Mouse (Mus musculus) heart, postnatal 0 days (tissue): Measurements from ENCODE around the gene Plpp1. TPM values are rescaled to one million over a fixed set of nuclear protein-coding genes. Genes with fewer than 3 reads are reported as not detected.

Source experiments
- ATAC-seq: fragments of 200-750 bp; cut with Nextera tagmentation; 2 replicates; pipeline ENCODE4 v1.8.0; 2017; ENCODE audit warnings: low read depth, moderate number of reproducible peaks, moderate library complexity; ENCODE audit not compliant: insufficient read depth
- DNase-seq: peaks from one replicate; pipeline ENCODE4 v3.0.0-alpha.2; 2016; ENCODE audit warnings: low spot score
- H3K27ac ChIP-seq: fragments of 300-500 bp; sonication (generic); 2 replicates; pipeline ENCODE4 v1.5.1; 2014; ENCODE audit warnings: low read depth, mild to moderate bottlenecking
- H3K27me3 ChIP-seq: fragments of 300-500 bp; sonication (generic); 2 replicates; pipeline ENCODE4 v1.6.1; 2014; ENCODE audit warnings: low read length, mixed read lengths; ENCODE audit not compliant: control insufficient read depth, insufficient read depth
- H3K36me3 ChIP-seq: fragments of 300-500 bp; sonication (generic); replicated peaks from 2 replicates; pipeline ENCODE4 v1.6.1; 2014; ENCODE audit warnings: low read length, mixed read lengths; ENCODE audit not compliant: control insufficient read depth, insufficient read depth
- H3K4me1 ChIP-seq: fragments of 300-500 bp; sonication (generic); 2 replicates; pipeline ENCODE4 v1.6.1; 2014; ENCODE audit warnings: antibody characterized with exemption; ENCODE audit not compliant: control insufficient read depth, insufficient read depth
- H3K4me2 ChIP-seq: fragments of 300-500 bp; sonication (generic); 2 replicates; pipeline ENCODE4 v1.6.1; 2014; ENCODE audit warnings: low read depth, mild to moderate bottlenecking, low read length, moderate library complexity
- H3K4me3 ChIP-seq: fragments of 300-500 bp; sonication (generic); 2 replicates; pipeline ENCODE4 v1.5.1; 2014; ENCODE audit warnings: low read depth, low read length
- H3K9ac ChIP-seq: fragments of 300-500 bp; sonication (generic); replicated peaks from 2 replicates; pipeline ENCODE4 v1.6.1; 2014; ENCODE audit warnings: low read depth, low read length, mixed read lengths
- H3K9me3 ChIP-seq: fragments of 300-500 bp; sonication (generic); replicated peaks from 2 replicates; pipeline ENCODE4 v1.6.1; 2016; ENCODE audit warnings: low read length; ENCODE audit not compliant: control insufficient read depth
- CTCF ChIP-seq: IDR thresholded peaks from 2 replicates; pipeline ENCODE4 v1.5.1; 2016; ENCODE audit warnings: antibody characterized with exemption, control low read depth, low read depth
- EP300 ChIP-seq: IDR thresholded peaks from 2 replicates; pipeline ENCODE4 v1.6.1; 2016; ENCODE audit warnings: antibody characterized with exemption, low read depth
- WGBS: fragments of 180-500 bp; shearing (Covaris S2); extraction: QIAGEN DNeasy Blood & Tissue Kit; methylation state at CpG from one replicate; pipeline ENCODE4 v1.1.7; 2014; 5-methylcytosine and 5-hydroxymethylcytosine counted together
- polyA plus RNA-seq: library from polyadenylated mRNA; unstranded; fragments of >200 nt; fragmentation: Nextera tagmentation; extraction: Ambion mirVana; gene quantifications from 2 replicates; pipeline ENCODE4 v1.2.1, GENCODE M21; 2015
- total RNA-seq: library from RNA; depleted of rRNA; stranded (reverse); fragments of >200 nt; gene quantifications from 2 replicates; pipeline ENCODE4 v1.2.3, GENCODE M21; 2014; ENCODE audit warnings: low replicate concordance

Plpp1 gene
- total and polyA plus RNA-seq, 2 experiments from 2014 or later, result 101 to 129 TPM

DNA sequence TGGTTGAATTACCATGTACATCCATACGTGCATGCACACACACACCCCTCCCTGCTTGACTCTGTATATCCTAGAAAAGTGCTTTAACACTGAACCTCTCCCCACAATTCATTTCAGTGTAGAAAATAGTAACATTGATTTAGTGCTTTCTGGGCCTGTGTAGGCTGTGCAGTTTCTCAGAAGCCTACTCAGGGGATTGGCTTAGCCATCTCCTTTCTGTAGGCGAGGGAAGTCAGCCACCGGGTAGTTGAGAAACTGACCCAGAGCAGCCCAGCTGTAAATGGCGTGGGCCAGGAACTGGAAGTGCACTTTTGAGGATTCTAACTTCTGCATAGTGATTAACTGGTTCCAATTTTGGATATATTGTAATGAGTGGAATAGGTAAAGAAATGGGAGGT is 9.7 kb downstream of the Plpp1 start:
- WGBS, result 70% methylated on average over 4 of the region's 4 CpGs
- Histone ChIP-seq H3K9me3 (no peaks in the 10 kb centered on the region), H3K4me1 (peaks cover 18% of the 10 kb centered on the region), H3K4me3 (no peak overlapping the region), H3K27ac (0 out of 2 replicates have a peak overlapping the region, but pooled peaks have one; percentile 51), H3K36me3 (peaks cover 27% of the 10 kb centered on the region), H3K27me3 (no peaks in the 10 kb centered on the region), H3K9ac (no peak overlapping the region), H3K4me2 (no peak overlapping the region)
- ATAC-seq (no peak), DNase-seq (no peak)
- TF ChIP-seq EP300 (no peak), CTCF (no peak)

DNA sequence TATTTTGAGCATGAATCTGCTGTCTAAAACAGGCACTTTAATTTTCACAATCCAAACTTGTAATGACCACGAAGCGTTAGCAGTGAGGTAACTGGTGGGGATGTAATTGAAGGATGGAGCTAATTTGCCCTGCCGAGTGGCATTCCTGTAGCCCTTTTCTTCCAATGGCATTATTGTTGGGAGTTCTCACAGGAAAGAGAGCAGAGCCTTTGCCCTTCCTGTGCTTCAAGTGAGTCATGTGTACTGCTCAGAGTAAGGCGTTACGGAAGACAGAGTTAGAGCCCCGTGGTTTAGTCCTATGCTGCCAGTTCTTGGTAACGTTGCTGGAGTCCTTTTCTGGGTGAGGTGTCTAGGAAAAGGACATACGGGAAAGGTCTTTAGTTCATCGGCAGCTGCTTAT is 10.2 kb downstream of the Plpp1 start:
- no peaks in the 10 kb centered on the region for H3K9me3 ChIP-seq
- peak; percentile 29 for DNase-seq
- peaks cover 18% of the 10 kb centered on the region for H3K4me1 ChIP-seq
- no peak overlapping the region; the same call in 1 of the 2 replicates for H3K4me2 ChIP-seq
- TF ChIP-seq CTCF (no peak), EP300 (no peak)
- H3K27me3 ChIP-seq, result no peaks in the 10 kb centered on the region
- no peak overlapping the region for H3K4me3 ChIP-seq
- ATAC-seq, result peak; percentile 62; the same call in 1 of the 2 replicates
- 44% methylated on average over 9 of the region's 9 CpGs for WGBS
- peaks cover 22% of the 10 kb centered on the region for H3K36me3 ChIP-seq
- no peak overlapping the region for H3K9ac ChIP-seq
- 0 out of 2 replicates have a peak overlapping the region, but pooled peaks have one; percentile 51 for H3K27ac ChIP-seq

DNA sequence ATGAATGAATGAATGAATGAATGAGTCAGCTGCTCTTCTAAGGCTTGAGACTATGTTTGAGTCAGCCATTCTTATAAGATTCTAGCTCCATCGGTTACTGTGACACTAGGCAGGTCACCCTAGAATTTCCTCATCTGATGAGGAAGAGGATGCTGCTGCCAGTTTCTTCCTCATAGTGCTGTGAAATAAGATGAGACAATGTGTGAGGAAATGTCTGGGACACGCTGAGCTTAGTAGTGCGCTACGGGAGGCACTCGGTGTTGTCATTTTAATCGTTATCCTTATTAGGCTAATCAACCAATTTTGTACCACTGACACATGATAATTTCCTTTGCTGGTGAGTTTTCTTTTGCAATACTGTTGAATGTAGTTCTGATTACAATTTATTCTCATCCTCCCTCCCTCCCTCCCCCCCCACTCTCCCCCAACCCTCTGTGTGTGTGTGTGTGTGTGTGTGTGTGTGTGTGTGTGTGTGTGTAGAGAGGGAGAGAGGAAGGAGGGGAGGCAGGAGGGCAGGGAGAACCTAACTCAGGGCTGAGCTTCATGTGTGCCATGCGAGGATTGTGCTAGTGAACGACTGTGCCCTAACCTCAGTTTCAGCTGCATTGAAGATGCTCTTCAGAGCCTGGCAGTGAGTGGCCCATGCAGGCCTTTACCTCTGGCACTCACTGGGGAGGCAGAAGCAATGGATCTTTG is 11.3 kb downstream of the Plpp1 start:
- 75% methylated on average over 8 of the region's 8 CpGs for WGBS
- H3K4me2 ChIP-seq, result no peak overlapping the region

DNA sequence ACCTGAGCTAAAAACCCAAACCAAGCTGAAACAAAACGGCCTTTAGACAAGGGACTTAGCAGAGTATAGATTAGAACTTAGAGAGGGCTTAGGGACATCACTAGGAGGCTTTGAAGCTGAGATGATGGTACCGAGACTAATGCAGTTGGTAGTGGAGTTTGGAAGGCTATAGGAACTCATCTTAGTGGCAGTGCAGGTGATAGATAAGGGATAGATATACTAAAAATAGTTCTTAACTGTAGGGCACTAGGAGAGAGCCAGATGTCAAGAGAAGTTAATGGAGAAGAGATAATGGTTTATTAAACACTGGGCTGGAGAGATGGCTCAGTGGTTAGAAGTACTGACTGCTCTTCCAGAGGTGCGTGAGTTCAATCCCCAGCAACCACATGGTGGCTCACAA is 15.4 kb downstream of the Plpp1 start:
- no peak for ATAC-seq
- 75% methylated on average over 3 of the region's 3 CpGs for WGBS

More for the DNA sequence above, 11.3 kb downstream of the Plpp1 start:
- DNase-seq (no peak), ATAC-seq (no peak)
- H3K9ac ChIP-seq, result no peak overlapping the region
- peaks cover 11% of the 10 kb centered on the region for H3K36me3 ChIP-seq
- no peak overlapping the region for H3K4me3 ChIP-seq
- H3K27me3 ChIP-seq, result no peaks in the 10 kb centered on the region
- no peaks in the 10 kb centered on the region for H3K9me3 ChIP-seq
- TF ChIP-seq CTCF (no peak), EP300 (no peak)
- no peak overlapping the region for H3K27ac ChIP-seq
- peaks cover 18% of the 10 kb centered on the region for H3K4me1 ChIP-seq

DNA sequence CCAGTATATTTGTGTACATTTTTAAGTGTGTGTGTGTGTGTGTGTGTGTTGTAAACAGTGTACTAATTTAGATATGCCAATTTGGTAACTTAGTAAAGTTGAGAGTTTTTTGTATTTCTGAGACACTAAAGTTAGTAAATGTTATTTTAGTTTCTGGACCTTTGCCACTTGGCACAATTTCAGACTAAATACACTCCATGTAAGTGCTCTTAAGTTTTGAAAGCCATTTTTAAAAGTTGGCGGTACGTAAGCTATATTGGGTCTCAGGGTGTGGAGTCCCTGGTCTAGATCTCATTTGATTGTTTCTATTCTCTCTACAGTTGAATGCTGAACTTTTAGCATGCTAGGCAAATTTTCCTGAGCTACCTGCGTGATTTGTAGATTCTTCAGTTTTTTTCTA is 17.5 kb downstream of the Plpp1 start:
- TF ChIP-seq CTCF (no peak), EP300 (no peak)
- Histone ChIP-seq H3K36me3 (no peaks in the 10 kb centered on the region), H3K27ac (no peak overlapping the region), H3K4me3 (no peak overlapping the region), H3K4me2 (no peak overlapping the region), H3K27me3 (no peaks in the 10 kb centered on the region), H3K4me1 (peaks cover 15% of the 10 kb centered on the region; the same call in 1 of the 2 replicates), H3K9me3 (no peaks in the 10 kb centered on the region), H3K9ac (no peak overlapping the region)
- ATAC-seq (no peak), DNase-seq (no peak)
- 45% methylated on average over 3 of the region's 3 CpGs for WGBS

More for the DNA sequence above, 15.4 kb downstream of the Plpp1 start:
- Histone ChIP-seq H3K4me2 (no peak overlapping the region), H3K4me3 (no peak overlapping the region), H3K9me3 (no peaks in the 10 kb centered on the region), H3K4me1 (peaks cover 11% of the 10 kb centered on the region; the same call in 1 of the 2 replicates), H3K27me3 (no peaks in the 10 kb centered on the region), H3K36me3 (no peaks in the 10 kb centered on the region), H3K9ac (no peak overlapping the region), H3K27ac (no peak overlapping the region)
- TF ChIP-seq EP300, result no peak
- TF ChIP-seq CTCF, result no peak
- no peak for DNase-seq

DNA sequence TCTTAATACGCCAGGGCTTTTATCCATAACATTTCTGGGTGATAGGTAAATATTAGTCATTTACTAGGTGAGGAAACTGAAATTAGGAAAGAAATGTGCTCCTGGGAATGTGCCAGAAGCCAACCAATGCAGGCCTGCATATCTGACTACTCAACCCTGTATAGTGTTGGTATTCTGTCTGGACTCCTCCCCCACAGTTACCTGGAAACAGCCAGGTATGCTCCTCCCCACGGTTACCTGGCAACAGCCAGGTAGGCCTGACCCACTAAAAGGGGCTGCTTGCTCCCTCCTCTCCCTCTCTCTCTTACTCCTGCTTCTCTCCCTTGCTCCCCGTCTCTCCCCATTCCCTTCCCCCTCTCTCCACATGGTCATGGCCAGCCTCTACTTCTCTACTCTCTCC is 21.8 kb downstream of the Plpp1 start:
- H3K4me2 ChIP-seq, result no peak overlapping the region
- no peak overlapping the region for H3K27ac ChIP-seq
- no peak for DNase-seq

More for the DNA sequence above, 21.8 kb downstream of the Plpp1 start:
- ATAC-seq, result no peak
- Histone ChIP-seq H3K36me3 (peaks cover 9% of the 10 kb centered on the region; the same call in 1 of the 2 replicates), H3K4me3 (no peak overlapping the region), H3K9me3 (no peaks in the 10 kb centered on the region), H3K27me3 (no peaks in the 10 kb centered on the region), H3K4me1 (peaks cover 24% of the 10 kb centered on the region; the same call in 1 of the 2 replicates), H3K9ac (no peak overlapping the region)
- WGBS, result 66% methylated on average over 3 of the region's 3 CpGs
- TF ChIP-seq EP300, result no peak
- no peak for TF ChIP-seq CTCF
